Mouse (Mus musculus): ENCODE data around the gene Slc6a8. TPM values are rescaled to one million over a fixed set of nuclear protein-coding genes. Genes with fewer than 3 reads are reported as not detected.
A peak's percentile ranks its signal among the peaks of the same experiment; 100 is the strongest.

The Slc6a8 gene
- polyA plus RNA-seq, 1 experiment from 2014 or later = 7.4 TPM

DNA sequence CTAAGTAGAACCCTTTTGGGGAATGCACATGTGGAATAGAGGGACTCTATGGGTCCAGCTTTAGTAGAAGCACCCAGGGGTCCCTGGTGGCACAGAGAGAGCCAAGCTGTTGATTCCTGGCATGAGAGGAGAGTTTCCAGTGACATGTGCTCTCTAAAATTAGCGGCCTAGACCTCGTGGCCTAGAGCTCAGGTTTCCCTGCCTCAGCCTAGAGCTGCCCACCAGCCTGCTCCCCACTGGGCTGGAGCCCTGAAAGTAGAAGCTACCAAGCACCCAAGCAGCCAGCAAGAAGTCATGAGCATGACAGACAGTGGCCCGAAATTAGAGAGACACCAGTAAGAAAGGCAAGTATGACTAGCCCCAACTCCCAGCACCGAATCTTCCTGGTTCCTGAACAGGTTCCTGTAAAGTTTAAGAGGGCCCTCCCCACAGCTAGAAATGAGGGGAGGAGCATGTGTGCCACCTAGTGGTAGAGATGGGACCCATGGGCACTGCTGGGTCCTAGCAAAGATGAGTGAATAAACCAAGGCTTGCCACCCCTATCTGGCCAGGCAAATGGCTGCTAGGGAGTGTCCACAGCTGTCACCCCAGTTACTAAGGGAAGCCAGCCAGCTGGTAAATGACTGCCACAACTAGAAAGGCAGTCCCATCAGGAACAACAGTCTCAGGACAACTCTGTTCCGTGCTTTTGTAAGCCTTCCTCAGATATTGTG is 18.1 kb downstream of the Slc6a8 start:
- H3K9me3 ChIP-seq = no peaks in the 10 kb centered on the region
- H3K4me3 ChIP-seq = no peak overlapping the region
- H3K36me3 ChIP-seq (replicated peaks) = 0 out of 2 replicates have a peak, but pooled peaks cover 1% of the 10 kb centered on the region
- 0 out of 2 replicates have a peak, but pooled peaks have one; percentile 45 for ATAC-seq (replicated peaks)
- H3K4me1 ChIP-seq = no peaks in the 10 kb centered on the region
- H3K9ac ChIP-seq = no peak overlapping the region
- no peaks in the 10 kb centered on the region for H3K27me3 ChIP-seq (replicated peaks)
- no peak overlapping the region for H3K4me2 ChIP-seq
- no peak overlapping the region for H3K27ac ChIP-seq
- WGBS = 77% methylated on average over 5 of the region's 5 CpGs

DNA sequence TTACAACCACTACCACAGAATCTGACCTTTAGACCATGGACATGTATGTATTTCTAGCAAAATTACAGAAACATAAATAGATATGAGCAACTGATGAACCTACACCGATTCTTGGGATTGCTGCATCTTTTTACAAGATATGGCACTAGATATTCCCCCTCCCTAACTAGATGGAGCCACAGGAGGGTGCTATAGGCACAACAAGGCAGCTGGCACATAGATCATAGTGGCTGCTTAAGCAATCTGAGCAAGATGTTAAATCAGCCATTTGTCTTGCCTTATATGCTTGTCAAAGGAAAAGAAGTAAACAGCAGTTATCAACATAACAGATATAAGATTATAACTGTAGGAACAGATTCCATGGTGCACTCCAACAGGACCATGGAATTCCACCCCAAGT is 27.5 kb downstream of the Slc6a8 start:
- 79% methylated on average over 1 of the region's 1 CpGs for WGBS
- H3K9ac ChIP-seq = no peak overlapping the region
- no peak for ATAC-seq (replicated peaks)

DNA sequence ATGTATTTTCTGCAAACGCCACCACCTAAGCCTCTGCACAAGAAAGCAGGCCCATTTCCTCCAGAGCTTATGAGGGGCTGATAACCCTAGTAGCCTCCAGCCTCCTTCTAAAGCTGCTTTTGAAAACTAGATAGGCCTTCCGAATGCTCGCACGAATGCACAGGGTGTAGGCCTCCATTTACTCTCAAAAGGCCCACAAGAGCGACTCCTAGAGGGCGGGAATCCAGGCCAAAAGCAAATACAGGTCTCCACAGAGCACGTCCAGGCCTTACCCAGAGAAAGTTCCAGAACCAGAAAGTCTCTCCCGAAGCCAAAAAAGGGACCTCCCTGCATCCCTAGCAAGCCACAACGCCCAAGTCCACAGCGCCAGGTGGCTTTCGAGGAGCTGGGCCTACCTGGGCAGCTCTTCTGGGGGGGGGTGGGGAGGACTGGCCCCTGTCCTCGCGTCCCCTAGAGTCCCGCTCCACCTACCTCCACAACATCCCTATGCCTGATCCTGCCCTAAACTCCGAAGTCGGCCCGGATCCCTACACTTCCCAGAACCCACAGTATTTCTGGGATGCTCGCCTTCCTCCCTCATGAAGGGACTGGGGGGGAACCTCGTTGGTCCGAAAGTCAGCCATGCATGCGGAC is 42.6 kb downstream of the Slc6a8 start:
- Histone ChIP-seq H3K4me3 (peak overlapping the region; percentile 57), H3K4me2 (peak overlapping the region; percentile 63), H3K4me1 (peaks cover 32% of the 10 kb centered on the region), H3K9me3 (no peaks in the 10 kb centered on the region), H3K9ac (peak overlapping the region; percentile 53), H3K36me3 (replicated peaks) (no peaks in the 10 kb centered on the region), H3K27ac (peak overlapping the region; percentile 82), H3K27me3 (replicated peaks) (no peaks in the 10 kb centered on the region)
- WGBS = 34% methylated on average over 21 of the region's 21 CpGs
- peak; percentile 71 for ATAC-seq (replicated peaks)

More for the DNA sequence above, 27.5 kb downstream of the Slc6a8 start:
- H3K4me1 ChIP-seq = no peaks in the 10 kb centered on the region
- H3K9me3 ChIP-seq = no peaks in the 10 kb centered on the region
- no peaks in the 10 kb centered on the region for H3K27me3 ChIP-seq (replicated peaks)
- H3K27ac ChIP-seq = no peak overlapping the region
- H3K36me3 ChIP-seq (replicated peaks) = no peaks in the 10 kb centered on the region
- no peak overlapping the region for H3K4me2 ChIP-seq
- no peak overlapping the region for H3K4me3 ChIP-seq

DNA sequence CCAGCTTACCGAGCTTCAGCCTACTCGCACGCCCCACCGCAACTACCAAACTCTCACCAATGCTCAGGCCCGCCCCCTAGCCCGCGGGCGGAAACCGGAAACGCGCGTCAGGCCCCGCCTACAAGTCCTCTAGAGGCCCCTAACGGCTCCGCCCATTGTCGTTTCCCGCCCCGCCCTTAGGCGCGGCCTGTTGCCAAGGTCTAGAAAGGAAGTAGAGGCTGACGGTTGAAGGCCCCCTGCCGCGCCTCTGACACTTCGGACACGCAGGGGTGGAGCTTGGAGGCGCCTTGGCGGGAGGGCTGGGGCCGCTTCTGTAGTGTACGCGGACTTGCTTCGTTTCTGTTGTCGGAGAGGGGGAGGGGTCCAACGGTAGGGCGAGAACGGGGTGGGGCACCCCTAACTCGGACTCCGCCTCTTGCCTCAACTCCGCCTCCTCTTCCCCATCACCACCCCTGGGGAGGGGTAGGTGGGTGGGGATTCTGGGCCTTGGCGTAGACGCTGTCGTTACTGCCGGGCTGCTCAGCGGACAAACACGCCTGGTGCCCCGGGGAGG is 43.2 kb downstream of the Slc6a8 start, which contains the start of the genes Bcap31 and Abcd1:
Gene Bcap31, minus strand, starts transcription at position 67 of the 553 bp plus-strand sequence.
Gene Abcd1, plus strand, starts transcription at position 489 of the 553 bp plus-strand sequence.
- Histone ChIP-seq H3K27ac (peak within 1 kb of the TSS; percentile 82), H3K4me1 (peaks cover 32% of the 10 kb centered on the region), H3K9ac (peak within 1 kb of the TSS; percentile 53), H3K36me3 (replicated peaks) (no peaks in the 10 kb centered on the region), H3K9me3 (no peaks in the 10 kb centered on the region), H3K4me2 (peak within 1 kb of the TSS; percentile 63), H3K4me3 (peak within 1 kb of the TSS; percentile 57), H3K27me3 (replicated peaks) (no peaks in the 10 kb centered on the region)
- ATAC-seq (replicated peaks) = peak; percentile 94
- WGBS = 26% methylated on average over 45 of the region's 45 CpGs

DNA sequence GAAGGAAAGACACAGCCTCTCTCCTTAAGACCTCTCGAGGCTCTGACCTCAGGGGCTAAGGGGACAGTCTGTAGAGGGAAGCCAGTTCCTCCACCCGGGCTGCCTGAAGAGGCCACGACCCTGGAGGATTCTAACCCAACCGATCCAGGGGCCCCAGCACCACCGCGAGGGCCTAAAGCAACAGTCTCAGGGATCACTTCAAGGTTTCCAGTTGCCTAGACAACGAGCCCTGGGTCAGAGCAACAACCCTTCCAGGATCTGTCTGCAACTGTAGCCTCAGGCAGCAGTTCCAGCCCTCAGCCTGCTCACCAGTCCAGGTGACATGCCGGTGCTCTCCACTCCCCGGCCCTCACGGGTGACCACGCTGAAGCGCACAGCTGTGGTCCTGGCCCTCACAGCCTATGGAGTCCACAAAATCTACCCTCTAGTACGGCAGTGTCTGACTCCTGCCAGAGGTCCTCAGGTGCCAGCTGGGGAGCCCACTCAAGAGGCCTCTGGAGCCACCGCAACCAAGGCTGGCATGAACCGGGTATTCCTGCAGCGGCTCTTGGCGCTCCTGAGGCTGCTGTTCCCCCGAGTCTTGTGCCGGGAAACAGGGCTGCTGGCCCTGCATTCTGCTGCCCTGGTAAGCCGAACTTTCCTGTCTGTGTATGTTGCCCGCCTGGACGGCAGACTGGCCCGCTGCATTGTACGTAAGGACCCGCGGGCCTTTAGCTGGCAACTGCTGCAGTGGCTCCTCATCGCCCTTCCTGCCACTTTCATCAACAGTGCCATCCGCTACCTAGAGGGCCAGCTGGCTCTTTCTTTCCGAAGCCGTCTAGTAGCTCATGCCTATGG is 44.0 kb downstream of the Slc6a8 start:
- ATAC-seq (replicated peaks) = peak; percentile 78
- Histone ChIP-seq H3K9me3 (no peaks in the 10 kb centered on the region), H3K27me3 (replicated peaks) (no peaks in the 10 kb centered on the region), H3K4me1 (peaks cover 32% of the 10 kb centered on the region), H3K4me3 (peak overlapping the region; percentile 57), H3K27ac (peak overlapping the region; percentile 82), H3K9ac (peak overlapping the region; percentile 46), H3K36me3 (replicated peaks) (no peaks in the 10 kb centered on the region), H3K4me2 (peak overlapping the region; percentile 63)
- 43% methylated on average over 30 of the region's 30 CpGs for WGBS

DNA sequence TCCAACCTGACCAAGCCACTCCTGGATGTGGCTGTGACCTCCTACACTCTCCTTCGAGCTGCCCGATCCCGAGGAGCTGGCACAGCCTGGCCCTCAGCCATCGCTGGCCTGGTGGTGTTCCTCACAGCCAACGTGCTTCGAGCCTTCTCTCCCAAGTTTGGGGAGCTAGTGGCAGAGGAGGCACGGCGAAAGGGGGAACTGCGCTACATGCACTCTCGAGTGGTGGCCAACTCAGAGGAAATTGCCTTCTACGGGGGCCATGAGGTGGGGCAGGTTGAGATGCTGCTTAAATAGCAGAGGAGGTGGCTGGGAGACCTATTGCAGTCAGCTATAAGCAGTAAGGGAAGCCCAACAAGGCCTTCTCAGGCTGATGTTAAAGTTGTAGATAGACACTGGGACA is 44.7 kb downstream of the Slc6a8 start:
- Histone ChIP-seq H3K36me3 (replicated peaks) (no peaks in the 10 kb centered on the region), H3K27ac (no peak overlapping the region), H3K9ac (0 out of 2 replicates have a peak overlapping the region, but pooled peaks have one; percentile 46), H3K4me2 (peak overlapping the region; percentile 63), H3K27me3 (replicated peaks) (no peaks in the 10 kb centered on the region), H3K4me1 (peaks cover 32% of the 10 kb centered on the region), H3K9me3 (no peaks in the 10 kb centered on the region), H3K4me3 (peak overlapping the region; percentile 57; the same call in 1 of the 2 replicates)
- 68% methylated on average over 11 of the region's 11 CpGs for WGBS
- ATAC-seq (replicated peaks) = no peak

DNA sequence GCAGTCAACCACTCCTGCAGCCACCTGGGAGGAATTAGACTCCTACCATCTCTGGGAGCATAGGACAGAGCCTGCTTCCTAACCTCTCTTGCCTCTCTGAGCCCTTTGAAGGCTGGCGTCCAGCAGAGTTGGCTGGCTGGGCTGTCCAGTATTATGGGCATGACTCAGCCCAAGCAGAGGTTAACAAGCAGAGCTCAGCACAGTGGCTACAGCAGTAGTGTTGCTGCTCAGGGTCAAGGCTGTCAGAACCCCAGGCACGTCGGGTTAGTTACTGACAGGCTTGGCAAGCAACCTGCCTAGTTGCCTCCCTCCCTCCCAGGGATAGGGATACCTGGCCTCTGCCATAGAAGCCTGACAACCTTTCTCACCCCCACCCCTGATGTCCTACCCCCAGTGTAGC is 45.3 kb downstream of the Slc6a8 start:
- H3K4me3 ChIP-seq = no peak overlapping the region
- H3K4me2 ChIP-seq = 0 out of 2 replicates have a peak overlapping the region, but pooled peaks have one; percentile 4
- peaks cover 32% of the 10 kb centered on the region for H3K4me1 ChIP-seq
- ATAC-seq (replicated peaks) = no peak
- WGBS = 66% methylated on average over 3 of the region's 3 CpGs
- H3K27me3 ChIP-seq (replicated peaks) = no peaks in the 10 kb centered on the region
- no peaks in the 10 kb centered on the region for H3K36me3 ChIP-seq (replicated peaks)
- H3K27ac ChIP-seq = no peak overlapping the region
- no peak overlapping the region for H3K9ac ChIP-seq
- H3K9me3 ChIP-seq = no peaks in the 10 kb centered on the region

DNA sequence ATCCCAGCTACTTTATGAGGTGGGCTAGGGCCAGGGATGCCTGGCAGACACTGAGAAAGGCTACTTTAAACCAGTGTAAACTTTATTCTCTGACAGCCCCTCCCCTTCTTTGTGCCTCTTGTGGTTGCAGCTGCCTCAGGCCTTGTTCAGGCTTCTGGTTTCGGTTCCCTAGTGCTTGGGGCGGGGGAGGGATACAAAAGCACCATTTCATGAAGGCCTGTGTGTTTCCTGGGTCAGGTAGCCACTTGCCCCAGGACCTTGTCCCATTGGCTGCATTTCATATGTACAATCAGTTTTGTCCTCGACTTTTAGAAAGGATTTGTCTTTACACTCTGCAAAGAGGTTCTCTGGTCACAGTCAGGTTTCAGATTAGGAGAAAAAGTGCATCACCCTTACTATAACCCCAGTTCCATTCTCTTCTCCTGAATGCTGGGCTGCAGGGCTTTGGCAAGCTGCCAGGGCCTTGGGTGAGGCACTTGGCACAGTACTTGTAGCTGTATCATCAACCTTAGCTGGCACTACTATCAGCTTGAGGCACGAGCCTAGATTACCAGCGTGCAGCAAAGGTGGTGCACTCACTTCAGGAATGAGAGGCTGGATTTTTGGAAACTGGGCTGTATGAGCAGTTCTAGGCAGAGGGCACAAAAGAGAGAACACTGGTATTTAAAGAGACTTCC is 45.9 kb downstream of the Slc6a8 start:
- Histone ChIP-seq H3K27me3 (replicated peaks) (no peaks in the 10 kb centered on the region), H3K4me3 (no peak overlapping the region), H3K36me3 (replicated peaks) (no peaks in the 10 kb centered on the region), H3K9ac (no peak overlapping the region), H3K4me2 (0 out of 2 replicates have a peak overlapping the region, but pooled peaks have one; percentile 4), H3K9me3 (no peaks in the 10 kb centered on the region), H3K27ac (no peak overlapping the region), H3K4me1 (peaks cover 32% of the 10 kb centered on the region)
- 31% methylated on average over 5 of the region's 5 CpGs for WGBS
- no peak for ATAC-seq (replicated peaks)

DNA sequence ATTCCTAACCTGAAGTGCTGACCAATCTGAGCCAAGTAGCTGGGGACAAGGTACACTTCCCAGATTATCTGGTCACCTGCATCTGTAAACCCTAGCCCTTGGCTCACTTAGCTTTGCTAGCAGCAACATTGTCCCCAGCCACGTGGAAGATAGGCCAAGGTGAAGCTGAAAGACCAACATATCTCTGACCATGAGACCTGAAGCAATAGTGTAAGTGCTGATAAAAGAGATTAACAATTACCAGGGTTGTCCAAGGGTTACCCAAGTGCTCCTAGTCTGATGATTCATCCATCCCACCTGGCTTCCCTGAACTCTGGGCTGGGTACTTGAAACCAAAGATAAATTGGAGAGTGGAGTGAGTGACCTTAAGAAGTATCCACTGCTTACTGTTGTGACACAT is 58.0 kb downstream of the Slc6a8 start:
- Histone ChIP-seq H3K36me3 (replicated peaks) (no peaks in the 10 kb centered on the region), H3K27ac (no peak overlapping the region), H3K9ac (no peak overlapping the region), H3K4me1 (no peaks in the 10 kb centered on the region), H3K9me3 (no peaks in the 10 kb centered on the region), H3K27me3 (replicated peaks) (no peaks in the 10 kb centered on the region), H3K4me2 (no peak overlapping the region), H3K4me3 (no peak overlapping the region)
- no peak for ATAC-seq (replicated peaks)
- WGBS = 64% methylated on average over 1 of the region's 1 CpGs

All from midbrain, embryonic 15.5 days (tissue).